Mouse (Mus musculus) kidney, adult 2 months (tissue): ENCODE data around the gene Atp13a2.

Experiments used
- CTCF ChIP-seq: fragments of 200-500 bp; conservative IDR thresholded peaks from 2 replicates; pipeline ENCODE4 v1.5.1; 2011; ENCODE audit warnings: low read depth, mild to moderate bottlenecking, control low read depth, low read length, moderate library complexity, mixed read lengths; ENCODE audit not compliant: insufficient read depth, insufficient read length
- POLR2A ChIP-seq: fragments of 200-500 bp; IDR thresholded peaks from one replicate; pipeline ENCODE4 v1.6.1; 2011; ENCODE audit warnings: low read depth, low read length, control low read depth

- TF ChIP-seq POLR2A: no peak
- no peak for TF ChIP-seq CTCF
Observed at GRCm38 (mm10) chr4:141021614-141021929, 34.9 kb downstream of the Atp13a2 start.
